Mouse (Mus musculus) layer of hippocampus, adult 6 months (tissue): Measurements from ENCODE around the gene Ugt2b35. TPM values are rescaled to one million over a fixed set of nuclear protein-coding genes. Genes with fewer than 3 reads are reported as not detected.

Experiments used
- long read RNA-seq, 2 experiments: library from polyadenylated mRNA; unstranded; transcript quantifications; one replicate each; pipeline ENCODE4 v2.0.0; 2019 to 2020
- polyA plus RNA-seq: library from polyadenylated mRNA; unstranded; fragments of <200 nt; fragmentation: Nextera tagmentation; gene quantifications from 2 replicates; pipeline ENCODE4 v1.2.3, GENCODE M21; 2021

Ugt2b35 gene
- polyA plus RNA-seq = not detected in 2 replicates
- long read RNA-seq, experiment 1 = 0 reads
- long read RNA-seq, experiment 2 = 0 reads

GRCm38 (mm10) chr5:87000395-87001073, at the start of gene Ugt2b35:
Gene Ugt2b35 (plus strand): TSS chr5:87000860.

Other genes starting within 250 kb of the Ugt2b35 start
- gene Ythdc1, start 196.6 kb upstream of the Ugt2b35 start, polyA plus RNA-seq = 15.3 and 16.3 TPM in 2 replicates
- gene Ugt2b34, start 93.9 kb upstream of the Ugt2b35 start, polyA plus RNA-seq = not detected in 2 replicates
- gene Ugt2b1, start 74.3 kb upstream of the Ugt2b35 start, polyA plus RNA-seq = not detected in 2 replicates
- not detected in 2 replicates for gene Ugt2b36, start 91.7 kb downstream of the Ugt2b35 start, polyA plus RNA-seq
- not detected in 2 replicates for gene Ugt2b5, start 139.5 kb downstream of the Ugt2b35 start, polyA plus RNA-seq